Comparison of ENCODE assay signal across 8 mouse cellular contexts in genomic region chr11:116954231-116955118, GRCm38 (mm10). TPM values are rescaled to one million over a fixed set of nuclear protein-coding genes. Genes with fewer than 3 reads are reported as not detected.
DNase-seq lines count a peak whose midpoint lies in the region; ATAC-seq lines count a peak whose summit lies in the region.

No protein-coding gene starts in this region.

- H3K9me3 ChIP-seq in heart, embryonic 10.5 days = no peaks in the 10 kb centered on the region
- H3K9me3 ChIP-seq in embryonic facial prominence, embryonic 15.5 days (replicated peaks) = no peaks in the 10 kb centered on the region
- H3K9me3 ChIP-seq in hindbrain, embryonic 14.5 days (ENCODE audit: control insufficient read depth, low read length) = no peaks in the 10 kb centered on the region
- H3K9me3 ChIP-seq in midbrain, embryonic 15.5 days = no peaks in the 10 kb centered on the region

- H3K27ac ChIP-seq in heart, embryonic 10.5 days = peak overlapping the region; percentile 84
- peak overlapping the region; percentile 40; the same call in 1 of the 2 replicates for H3K27ac ChIP-seq in embryonic facial prominence, embryonic 15.5 days (replicated peaks)
- peak overlapping the region; percentile 85 for H3K27ac ChIP-seq in hindbrain, embryonic 14.5 days
- peak overlapping the region; percentile 78 for H3K27ac ChIP-seq in midbrain, embryonic 15.5 days

- H3K4me3 ChIP-seq in heart, embryonic 10.5 days = no peak overlapping the region
- no peak overlapping the region for H3K4me3 ChIP-seq in embryonic facial prominence, embryonic 15.5 days (replicated peaks)
- H3K4me3 ChIP-seq in hindbrain, embryonic 14.5 days (replicated peaks; ENCODE audit: low read length) = no peak overlapping the region
- no peak overlapping the region for H3K4me3 ChIP-seq in midbrain, embryonic 15.5 days

- H3K4me1 ChIP-seq in heart, embryonic 10.5 days = peaks cover 41% of the 10 kb centered on the region
- H3K4me1 ChIP-seq in embryonic facial prominence, embryonic 15.5 days = peaks cover 16% of the 10 kb centered on the region; the same call in 1 of the 2 replicates
- H3K4me1 ChIP-seq in hindbrain, embryonic 14.5 days (replicated peaks; ENCODE audit: control insufficient read depth, insufficient read depth, low read length) = peaks cover 16% of the 10 kb centered on the region
- H3K4me1 ChIP-seq in midbrain, embryonic 15.5 days = peaks cover 16% of the 10 kb centered on the region

- H3K9ac ChIP-seq in embryonic facial prominence, embryonic 15.5 days = no peak overlapping the region
- no peak overlapping the region for H3K9ac ChIP-seq in hindbrain, embryonic 14.5 days
- no peak overlapping the region for H3K9ac ChIP-seq in midbrain, embryonic 15.5 days

- H3K4me2 ChIP-seq in embryonic facial prominence, embryonic 15.5 days (replicated peaks) = no peak overlapping the region
- no peak overlapping the region for H3K4me2 ChIP-seq in hindbrain, embryonic 14.5 days (replicated peaks)
- no peak overlapping the region for H3K4me2 ChIP-seq in midbrain, embryonic 15.5 days

- no peak for ATAC-seq in embryonic facial prominence, embryonic 15.5 days (ENCODE audit: insufficient number of reproducible peaks, low FRiP score, low TSS enrichment, low read depth)
- peak; percentile 64 for ATAC-seq in hindbrain, embryonic 14.5 days (ENCODE audit: low FRiP score)
- peak; percentile 49 for ATAC-seq in midbrain, embryonic 15.5 days (replicated peaks)

- no peaks in the 10 kb centered on the region for H3K27me3 ChIP-seq in heart, embryonic 10.5 days (ENCODE audit: insufficient read depth, poor library complexity, severe bottlenecking)
- H3K27me3 ChIP-seq in embryonic facial prominence, embryonic 15.5 days = no peaks in the 10 kb centered on the region
- H3K27me3 ChIP-seq in hindbrain, embryonic 14.5 days (ENCODE audit: control insufficient read depth, insufficient read depth, low read length) = no peaks in the 10 kb centered on the region
- no peaks in the 10 kb centered on the region for H3K27me3 ChIP-seq in midbrain, embryonic 15.5 days (replicated peaks)

- intact Hi-C loops in heart, postnatal 25 days (cut with DNase I) = no loop called here

- 64% methylated on average over 23 of the region's 23 CpGs for WGBS in heart, embryonic 10.5 days
- 61% methylated on average over 23 of the region's 23 CpGs for WGBS in embryonic facial prominence, embryonic 15.5 days
- 52% methylated on average over 23 of the region's 23 CpGs for WGBS in hindbrain, embryonic 14.5 days
- 63% methylated on average over 23 of the region's 23 CpGs for WGBS in midbrain, embryonic 15.5 days

- no peaks in the 10 kb centered on the region for H3K36me3 ChIP-seq in heart, embryonic 10.5 days
- 0 out of 2 replicates have a peak, but pooled peaks cover 4% of the 10 kb centered on the region for H3K36me3 ChIP-seq in embryonic facial prominence, embryonic 15.5 days
- H3K36me3 ChIP-seq in hindbrain, embryonic 14.5 days (replicated peaks; ENCODE audit: control insufficient read depth, insufficient read depth) = peaks cover 73% of the 10 kb centered on the region
- peaks cover 9% of the 10 kb centered on the region; the same call in 1 of the 2 replicates for H3K36me3 ChIP-seq in midbrain, embryonic 15.5 days (replicated peaks)

- peak; percentile 91 for DNase-seq in heart, embryonic 10.5 days (ENCODE audit: low spot score)
- no peak for DNase-seq in heart, postnatal 25 days (ENCODE audit: low spot score)
- DNase-seq in hindbrain, embryonic 14.5 days (ENCODE audit: low spot score) = peak; percentile 59
- no peak for DNase-seq in thymus, postnatal 36 days
- no peak for DNase-seq in embryo, embryonic 9.5 days (ENCODE audit: extremely low spot score)
- no peak for DNase-seq in spleen, postnatal 14 days (ENCODE audit: low spot score in 2 of 2)

RNA-seq across cellular contexts. Expression of gene Mgat5b, which starts 35.8 kb away (rescaled TPM):
- polyA plus RNA-seq in heart, embryonic 10.5 days (2016; fragmentation: Nextera tagmentation; extraction: Ambion mirVana) = 0.38 and 1.1 TPM in 2 replicates
- under 1 TPM; 0.21 to 0.34 TPM for total RNA-seq in heart, postnatal 25 days (2021)
- 3.0 and 3.2 TPM in 2 replicates for polyA plus RNA-seq in embryonic facial prominence, embryonic 15.5 days (2015; fragmentation: Nextera tagmentation; extraction: Ambion mirVana)
- 24.5 and 26.0 TPM in 2 replicates for polyA plus RNA-seq in hindbrain, embryonic 14.5 days (2014; fragmentation: Nextera tagmentation; extraction: Ambion mirVana)
- polyA plus RNA-seq in midbrain, embryonic 15.5 days (2015; fragmentation: Nextera tagmentation; extraction: Ambion mirVana) = 28.3 and 28.6 TPM in 2 replicates

Comparison
In these comparisons a context has a peak if more than half of its experiments do, and no peak if none do; other contexts are left out.
1. DNase-seq: peak in heart, embryonic 10.5 days (single experiment) and hindbrain, embryonic 14.5 days (single experiment); none in heart, postnatal 25 days (single experiment), thymus, postnatal 36 days (0 of 2), embryo, embryonic 9.5 days (single experiment) and spleen, postnatal 14 days (0 of 2).
2. Peak in every context shown above with its lines, with median percentiles within 50 percentile points of each other: H3K27ac ChIP-seq.